Mouse (Mus musculus) ES-E14 (cell line): ENCODE measurements around the gene Gm1113.

Source experiments
- ZC3H11A ChIP-seq: IDR thresholded peaks from 2 replicates; pipeline ENCODE4 v1.6.1; 2012; ENCODE audit warnings: low read depth, mild to moderate bottlenecking, inconsistent platforms, low read length, borderline replicate concordance
- ZNF384 ChIP-seq: IDR thresholded peaks from 2 replicates; pipeline ENCODE4 v1.6.1; 2012; ENCODE audit warnings: low read depth, low read length, inconsistent platforms

- TF ChIP-seq ZC3H11A (no peak), ZNF384 (no peak)
Observed at GRCm38 (mm10) chr9:35468913-35469312, 49.2 kb downstream of the Gm1113 start.
